Mouse (Mus musculus) E14TG2a.4 (cell line): Measurements from ENCODE around the gene Gm49380.

Source experiments
- CTCF ChIP-seq: conservative IDR thresholded peaks from 2 replicates; pipeline ENCODE4 v1.5.1; 2014; ENCODE audit warnings: low read length
- NANOG ChIP-seq: IDR thresholded peaks from 2 replicates; pipeline ENCODE4 v1.6.1; 2014; ENCODE audit warnings: borderline replicate concordance, low read length, mixed read lengths

- TF ChIP-seq CTCF (no peak), NANOG (no peak)
Observed at GRCm38 (mm10) chr9:44075276-44075995, 37.9 kb downstream of the Gm49380 start.
